Mouse (Mus musculus): ENCODE results near the gene Tex261.
"Not testable (repeated sequence)": the region's sequence is repeated elsewhere in the genome, so short reads cannot be mapped to it uniquely, and the experiment has no call there.

The Tex261 gene
- long read RNA-seq, experiment 1, transcript Tex261-201 (6 exons, 2,984 nt): major isoform, 327 of 363 reads
- long read RNA-seq, experiment 1, partial matches to known transcripts: 4 of 363 reads
- long read RNA-seq, experiment 1, other reads (novel, unspliced or antisense): 30 of 363 reads
- long read RNA-seq, experiment 2, transcript Tex261-201 (6 exons, 2,984 nt): major isoform, 371 of 412 reads
- long read RNA-seq, experiment 2, partial matches to known transcripts: 5 of 412 reads
- long read RNA-seq, experiment 2, other reads (novel, unspliced or antisense): 35 of 412 reads

DNA sequence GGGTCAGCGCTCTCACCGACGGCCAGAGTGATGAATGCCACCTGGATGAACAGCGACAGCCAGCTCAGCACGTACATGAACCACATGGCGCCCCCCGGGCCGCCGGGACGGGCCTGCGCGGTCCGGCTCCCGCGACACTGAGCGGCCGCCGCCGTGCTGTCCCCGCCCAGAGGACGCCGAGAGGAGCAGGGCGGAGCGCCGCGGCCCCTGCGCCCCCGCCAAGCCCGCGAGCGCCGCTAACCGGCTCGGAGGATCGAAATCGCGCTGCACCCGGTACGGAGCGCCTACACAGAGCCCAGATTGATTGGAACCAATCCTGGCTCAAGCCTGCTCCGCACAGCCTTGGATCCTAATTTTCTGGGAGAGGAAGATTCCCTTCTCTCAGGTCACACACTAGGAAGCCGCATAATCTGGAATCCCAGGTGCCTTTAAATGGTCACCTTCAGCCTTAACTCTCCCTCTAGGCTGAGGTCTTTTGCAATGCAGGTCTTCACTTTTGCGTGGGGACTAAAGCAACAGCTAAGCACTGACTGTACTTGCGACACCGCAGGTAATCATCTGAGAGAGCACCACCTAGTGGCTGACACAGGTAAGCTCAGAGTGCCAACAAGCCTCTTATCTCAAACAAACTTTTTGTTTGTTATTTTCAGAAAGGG, at the start of gene Tex261:
Gene Tex261 (minus strand): TSS at position 176 of the 656 bp plus-strand sequence.
- intact Hi-C loops (cut with DNase I): no loop called here

DNA sequence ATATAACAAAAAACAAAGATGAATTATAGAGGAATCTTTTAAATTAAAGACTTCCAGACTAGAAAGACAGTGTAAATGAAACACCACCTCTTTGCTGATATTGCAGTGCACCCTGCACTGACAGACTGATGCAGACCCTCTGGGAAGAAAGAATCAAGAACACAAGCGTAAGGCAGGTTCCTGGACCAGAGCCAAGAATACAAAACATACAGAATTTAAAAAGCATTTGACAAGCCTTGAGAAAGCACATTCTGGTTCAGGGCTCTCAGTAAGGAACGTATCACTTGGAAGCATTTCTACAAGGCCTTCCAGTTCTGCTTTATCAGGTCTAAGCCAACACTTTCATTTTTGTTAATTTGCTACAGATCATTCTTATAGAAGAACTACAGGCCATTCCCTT, 46.2 kb upstream of the Tex261 start:
- intact Hi-C loops (cut with DNase I): no loop called here

DNA sequence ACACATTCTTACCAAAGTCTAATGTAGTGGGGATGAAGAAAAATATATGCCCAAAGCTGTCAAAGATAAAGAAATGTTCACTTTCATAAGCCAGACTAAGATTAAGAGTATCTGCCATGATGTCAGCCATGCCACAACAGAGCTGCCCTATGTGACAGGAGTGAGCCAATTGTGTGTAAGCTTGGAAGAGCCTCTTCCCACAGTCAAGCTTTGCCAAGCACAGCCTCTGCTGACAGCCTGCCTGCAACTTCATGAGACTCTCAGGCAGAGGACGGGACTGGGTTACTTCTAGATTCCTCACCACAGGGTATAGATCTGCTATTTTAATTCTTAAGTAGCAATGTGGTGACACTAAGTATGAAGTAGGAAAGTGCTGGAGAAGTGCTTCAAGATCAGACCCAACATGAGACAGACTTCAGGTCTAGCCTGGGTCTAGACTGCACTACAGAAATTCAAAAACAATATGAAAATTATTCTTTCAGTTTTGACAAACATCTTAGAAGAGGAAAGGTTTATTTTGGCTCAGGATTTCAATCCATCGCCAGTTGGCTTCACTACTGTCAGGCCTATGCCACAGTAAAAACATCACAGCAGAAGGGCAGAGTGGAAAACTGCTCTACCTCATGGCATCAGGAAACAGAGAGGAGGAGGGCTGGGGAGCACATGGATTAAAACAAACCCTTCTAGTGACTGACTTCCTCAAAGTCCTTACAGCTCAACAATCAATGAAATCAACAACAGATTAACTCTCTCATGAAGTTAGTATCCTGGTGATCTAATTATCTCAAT, 45.3 kb upstream of the Tex261 start:
- intact Hi-C loops (cut with DNase I): no loop called here

DNA sequence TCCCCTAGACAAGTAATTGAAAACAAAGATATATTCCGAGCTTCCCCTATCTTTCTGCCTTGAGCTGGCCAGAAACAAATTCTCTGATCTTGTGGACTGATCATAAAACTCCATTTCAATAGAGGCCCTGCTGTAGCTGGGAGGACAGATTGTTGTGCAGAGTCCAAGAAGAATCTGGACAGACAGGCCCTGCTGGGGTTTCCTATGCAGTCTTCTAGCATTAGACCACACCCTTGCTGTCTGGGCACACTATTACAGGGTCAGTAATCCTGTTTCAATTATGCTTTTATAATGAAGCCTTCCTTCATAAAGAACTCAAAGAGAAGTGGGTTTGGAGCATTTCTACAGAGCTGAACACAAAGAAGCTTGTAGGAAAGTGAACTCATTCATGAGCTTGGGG, 43.4 kb upstream of the Tex261 start:
- intact Hi-C loops (cut with DNase I): no loop called here

DNA sequence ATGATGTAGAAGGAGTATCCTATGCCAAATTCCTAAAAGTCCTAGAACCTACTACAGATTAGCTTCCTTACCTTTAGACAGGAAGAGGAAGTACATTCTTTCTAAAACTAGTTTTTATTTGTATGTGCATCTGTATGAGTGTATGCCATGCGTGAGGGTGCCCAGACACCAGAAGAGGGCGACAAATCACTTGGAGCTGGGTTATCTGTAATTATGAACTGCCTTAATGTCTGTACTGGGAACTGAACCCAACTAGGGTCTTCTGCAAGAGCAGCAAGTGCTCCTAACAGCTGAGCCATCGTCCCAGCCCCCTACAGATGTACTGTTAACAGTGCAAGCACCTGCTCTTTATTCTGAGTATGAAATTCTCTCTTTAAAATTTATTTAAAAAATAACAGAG, 40.2 kb upstream of the Tex261 start:
- intact Hi-C loops (cut with DNase I): no loop called here

DNA sequence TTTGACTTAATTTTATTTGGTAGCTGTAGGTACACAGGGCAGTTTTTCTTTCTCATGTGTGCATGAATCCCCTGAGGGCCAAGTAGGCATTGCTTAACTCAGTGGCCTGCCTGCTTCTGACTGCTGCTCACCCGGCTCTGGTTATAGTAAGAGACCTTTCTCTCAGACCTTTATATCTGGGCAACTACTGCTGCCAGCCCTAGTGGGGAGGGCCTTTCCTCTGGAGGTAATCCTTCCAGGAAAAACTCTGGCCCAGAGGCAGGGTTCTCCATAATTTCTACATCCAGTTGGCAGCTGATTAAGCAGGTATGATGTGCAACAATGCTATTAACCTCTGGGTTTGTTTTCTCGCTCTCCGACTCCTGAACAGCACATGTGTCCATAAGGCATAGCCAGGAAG, 27.2 kb upstream of the Tex261 start:
- intact Hi-C loops (cut with DNase I): no loop called here

DNA sequence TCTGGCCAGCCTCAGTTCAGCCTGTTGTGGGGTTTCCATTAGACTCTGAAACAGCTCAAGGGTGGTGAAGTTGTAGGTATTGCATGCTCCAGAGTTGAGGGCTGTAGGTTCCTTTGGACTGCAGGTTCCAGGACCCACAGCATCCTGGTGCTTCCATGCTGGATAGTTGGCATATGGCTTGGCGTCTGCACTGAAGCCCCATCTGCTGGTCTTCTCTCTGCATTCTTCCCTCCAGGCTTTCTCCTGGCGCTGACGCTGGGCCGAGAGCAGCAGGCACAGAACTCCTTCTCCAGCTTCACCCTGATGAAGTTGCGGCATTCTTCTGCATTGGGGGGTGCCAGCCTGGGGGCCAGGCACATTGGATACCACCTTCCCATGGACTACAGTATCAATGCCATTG, 26.4 kb upstream of the Tex261 start:
- intact Hi-C loops (cut with DNase I): no loop called here

DNA sequence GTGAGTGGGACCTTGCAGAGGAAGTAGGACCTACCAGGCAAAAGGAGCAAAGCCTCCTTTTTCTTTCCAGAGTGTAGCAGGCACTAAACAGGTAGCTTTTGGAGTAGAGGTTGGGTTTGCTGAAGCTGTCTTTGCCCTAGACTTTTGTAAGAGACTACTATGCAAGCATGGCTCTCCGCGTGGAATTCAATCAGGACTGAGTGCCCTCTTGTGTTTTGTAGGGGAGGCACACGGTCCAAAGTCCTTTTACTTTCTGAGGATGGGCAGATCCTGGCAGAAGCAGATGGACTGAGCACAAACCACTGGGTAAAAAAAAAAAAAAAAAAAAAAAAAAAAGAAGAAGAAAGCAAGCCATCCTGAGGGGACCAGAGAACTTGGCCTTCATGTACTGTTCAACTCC, 21.1 kb upstream of the Tex261 start:
- intact Hi-C loops (cut with DNase I): no loop called here

DNA sequence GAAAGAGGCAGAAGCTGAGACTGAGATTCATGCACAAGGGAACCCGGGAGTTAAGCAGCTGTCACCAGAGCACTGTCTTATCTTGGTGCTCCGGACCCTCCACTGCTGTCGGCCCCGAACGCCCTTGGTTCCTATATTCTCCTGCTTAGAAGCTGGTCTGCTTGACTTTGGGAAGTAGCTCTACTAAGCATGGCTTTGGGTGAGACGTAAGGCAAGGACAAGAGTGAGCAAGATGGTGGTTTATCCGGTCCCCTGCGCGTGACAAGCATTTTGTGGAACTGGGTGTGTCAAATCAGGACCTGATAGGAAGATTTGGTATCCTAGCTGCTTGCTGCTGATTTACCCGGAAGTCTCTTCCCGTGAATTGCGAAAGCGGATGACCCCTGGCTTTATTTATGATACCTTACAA, 19.9 kb upstream of the Tex261 start:
- intact Hi-C loops (cut with DNase I): no loop called here

DNA sequence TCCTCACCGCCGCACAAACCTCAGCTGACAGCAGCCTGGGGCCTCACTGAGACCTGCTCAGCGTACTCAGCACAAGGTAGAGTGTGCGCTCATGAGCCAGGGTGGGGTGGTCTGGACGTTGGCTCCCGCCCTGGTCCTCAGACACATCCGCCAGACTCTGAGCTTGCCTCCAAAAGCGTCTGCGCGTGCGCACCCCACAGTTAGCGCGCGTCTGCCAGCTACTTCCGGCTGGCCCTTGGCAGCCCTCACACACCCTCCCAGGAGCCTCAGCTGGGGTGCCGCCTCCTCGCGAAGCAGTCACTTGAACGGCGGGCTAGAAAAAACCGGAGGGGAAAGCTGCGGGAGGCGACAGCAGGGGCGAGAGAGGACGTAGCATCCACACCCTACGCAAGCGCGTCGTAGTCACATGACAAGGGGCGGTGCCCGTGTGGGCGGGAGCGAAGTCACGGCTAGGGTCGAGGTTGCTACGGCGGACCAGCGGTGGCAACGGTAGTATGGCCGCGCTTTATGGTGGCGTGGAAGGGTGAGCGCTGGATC, 19.2 kb upstream of the Tex261 start, which contains the start of gene Nagk:
Gene Nagk (plus strand): TSS at position 223 of the 537 bp plus-strand sequence.
- intact Hi-C loops (cut with DNase I): no loop called here

DNA sequence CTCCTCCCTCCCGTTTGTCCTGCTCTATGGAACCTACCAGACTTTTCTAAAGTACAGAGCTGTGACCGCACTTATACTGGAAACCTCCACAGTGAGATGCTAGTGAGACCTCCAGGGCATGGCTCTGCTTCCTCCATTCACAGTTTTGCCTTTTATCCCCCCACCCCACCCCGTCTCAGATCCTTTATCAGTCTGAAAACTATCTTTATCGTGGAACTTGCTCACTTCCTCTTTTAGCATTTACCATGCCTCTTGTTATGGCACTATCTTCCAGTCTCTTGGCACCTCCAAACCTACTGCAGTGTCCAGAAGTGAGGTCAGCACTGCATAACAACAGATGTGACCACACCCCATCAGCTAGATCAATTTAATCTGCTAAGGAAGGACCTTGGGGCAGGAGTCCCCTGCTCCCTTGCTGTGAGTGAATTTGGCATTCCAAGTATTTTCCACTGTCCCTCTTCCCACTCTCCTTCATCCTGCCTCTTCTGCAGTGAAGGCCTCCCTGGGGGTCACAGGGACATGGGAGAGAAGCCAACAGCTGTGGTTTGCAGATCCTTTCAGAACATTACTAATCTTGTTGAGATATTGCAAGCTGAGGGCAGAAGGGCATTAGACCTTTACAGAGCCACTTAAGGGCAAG, 15.8 kb upstream of the Tex261 start:
- intact Hi-C loops (cut with DNase I): no loop called here

DNA sequence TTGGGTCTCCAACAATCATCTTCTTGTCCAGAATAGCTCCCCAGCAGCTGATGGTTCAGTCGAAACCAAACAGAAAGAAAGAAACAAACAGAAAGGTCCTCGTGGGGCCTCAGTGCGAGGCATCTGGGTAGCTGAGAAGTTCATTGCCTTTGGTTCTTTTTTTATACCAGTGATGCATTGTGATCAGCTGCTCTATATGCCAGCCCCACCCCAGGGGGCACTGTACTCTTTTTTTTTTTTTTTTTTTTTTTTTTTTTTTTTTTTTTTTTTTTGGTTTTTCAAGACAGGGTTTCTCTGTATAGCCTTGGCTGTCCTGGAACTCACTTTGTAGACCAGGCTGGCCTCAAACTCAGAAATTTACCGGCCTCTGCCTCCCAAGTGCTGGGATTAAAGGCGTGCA, 14.9 kb upstream of the Tex261 start:
- intact Hi-C loops (cut with DNase I): not testable (repeated sequence)

DNA sequence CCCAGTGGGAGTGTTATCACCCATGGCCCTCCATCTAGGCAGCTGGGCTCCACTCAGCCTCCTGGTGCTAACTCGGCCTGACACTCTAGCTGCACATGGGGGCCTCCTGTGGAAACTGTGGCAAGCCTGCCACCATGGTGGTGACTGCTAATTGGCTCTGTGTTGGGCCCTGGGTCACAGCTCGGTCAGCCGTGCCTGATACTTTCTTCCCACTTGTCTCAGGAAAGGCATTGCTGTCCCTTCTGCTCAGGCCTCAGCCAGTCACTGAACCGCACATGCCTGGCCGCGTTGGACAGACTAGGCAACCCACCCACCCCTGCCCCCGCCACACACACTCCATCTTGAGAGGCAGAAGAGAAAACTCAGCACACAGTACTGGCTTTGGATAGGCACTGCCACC, 12.9 kb upstream of the Tex261 start:
- intact Hi-C loops (cut with DNase I): no loop called here

DNA sequence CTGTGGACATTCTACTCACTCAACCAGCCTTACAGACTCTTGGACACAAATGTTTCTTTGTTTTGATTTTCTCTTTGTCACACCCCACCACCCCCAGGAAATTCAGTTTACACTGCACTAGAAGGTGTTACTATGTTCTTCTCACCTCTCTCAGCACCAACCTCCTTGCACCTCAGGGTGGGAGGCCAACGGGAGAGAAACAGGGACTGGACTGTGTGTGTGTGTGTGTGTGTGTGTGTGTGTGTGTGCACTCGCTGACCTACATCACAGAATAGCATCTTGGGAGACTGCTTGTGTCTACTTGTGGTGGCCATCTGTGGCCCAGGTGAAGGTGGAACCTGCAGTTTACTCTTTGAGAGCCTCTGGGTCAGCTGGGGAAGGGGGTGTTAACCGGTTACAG, 10.8 kb upstream of the Tex261 start:
- intact Hi-C loops (cut with DNase I): no loop called here

DNA sequence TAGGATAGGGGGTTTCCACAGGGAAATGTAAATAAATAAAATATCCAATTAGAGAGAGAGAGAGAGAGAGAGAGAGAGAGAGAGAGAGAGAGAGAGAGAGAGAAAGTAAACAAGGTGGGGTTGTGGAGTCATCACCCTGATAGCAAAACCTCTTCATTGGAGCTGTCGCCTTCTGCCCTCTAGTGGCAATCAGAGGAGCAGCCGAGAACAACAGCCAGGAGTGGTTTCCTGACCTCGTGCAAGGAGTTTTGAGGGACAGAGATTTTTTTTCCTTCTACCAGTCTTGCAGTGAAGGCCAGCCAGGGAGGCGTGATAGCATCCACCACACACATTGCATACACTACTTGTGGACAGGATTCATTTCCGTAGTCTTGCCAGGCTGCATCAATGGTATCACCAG, 3.4 kb upstream of the Tex261 start:
- intact Hi-C loops (cut with DNase I): loop anchor here (1.0 kb wide), 1 partner anchor 22 kb away; no protein-coding TSS in a partner anchor

DNA sequence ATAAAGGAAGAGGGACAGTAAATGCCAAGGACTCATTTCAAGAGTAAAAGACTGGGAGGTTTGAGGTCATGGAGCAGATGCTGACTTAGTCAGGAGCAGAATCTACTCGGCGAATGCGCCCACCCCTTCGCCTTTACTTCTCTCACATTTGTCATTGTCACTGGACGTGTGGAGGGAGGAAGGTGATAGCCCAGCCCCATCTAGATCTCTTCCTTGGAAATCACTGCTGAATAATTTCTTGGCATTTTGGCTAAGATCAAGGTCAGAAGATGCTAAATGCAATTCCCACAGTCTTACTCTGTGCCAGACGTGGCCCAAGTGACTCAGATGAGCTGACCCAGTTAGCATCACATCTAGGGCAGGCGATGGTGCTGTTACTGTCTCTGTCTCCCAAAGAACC, 2.7 kb upstream of the Tex261 start:
- intact Hi-C loops (cut with DNase I): no loop called here

DNA sequence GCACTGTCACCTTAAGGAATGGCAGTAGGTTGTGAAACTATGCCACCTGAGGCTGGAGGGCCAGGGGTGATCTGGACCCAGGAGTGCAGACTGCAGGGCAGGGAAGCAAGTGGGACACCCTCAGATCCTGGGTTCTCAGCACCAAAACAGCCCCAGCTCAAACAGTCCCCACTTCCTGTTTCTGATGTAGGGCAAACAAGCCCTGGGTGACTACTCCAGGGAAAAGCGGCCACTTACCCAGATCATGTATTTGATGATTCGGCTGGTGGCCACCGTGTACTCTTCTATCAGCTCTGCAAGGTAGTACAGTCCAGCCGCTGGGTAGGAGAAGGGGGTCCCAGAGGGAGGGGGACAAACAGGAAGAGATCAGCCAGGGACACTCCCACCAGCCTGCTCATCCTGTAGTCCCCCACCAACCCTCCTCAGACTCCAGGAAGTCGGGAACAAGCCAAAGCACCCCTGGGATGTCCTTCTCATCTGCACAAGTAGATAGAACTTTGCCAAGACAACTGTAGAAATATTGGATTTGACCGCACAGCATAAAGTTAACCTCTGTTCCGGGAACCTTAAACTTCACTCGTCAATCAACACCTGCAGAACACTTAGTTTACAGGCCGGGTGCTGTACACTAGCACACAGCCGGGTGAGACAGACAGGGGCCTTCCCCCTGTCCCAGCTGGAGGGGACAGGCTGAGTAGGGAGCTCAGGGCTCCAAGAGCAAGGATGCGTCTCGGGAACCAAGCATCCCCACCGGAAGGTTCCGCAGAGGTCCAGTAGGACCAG, 641 bp downstream of the Tex261 start:
- intact Hi-C loops (cut with DNase I): no loop called here

DNA sequence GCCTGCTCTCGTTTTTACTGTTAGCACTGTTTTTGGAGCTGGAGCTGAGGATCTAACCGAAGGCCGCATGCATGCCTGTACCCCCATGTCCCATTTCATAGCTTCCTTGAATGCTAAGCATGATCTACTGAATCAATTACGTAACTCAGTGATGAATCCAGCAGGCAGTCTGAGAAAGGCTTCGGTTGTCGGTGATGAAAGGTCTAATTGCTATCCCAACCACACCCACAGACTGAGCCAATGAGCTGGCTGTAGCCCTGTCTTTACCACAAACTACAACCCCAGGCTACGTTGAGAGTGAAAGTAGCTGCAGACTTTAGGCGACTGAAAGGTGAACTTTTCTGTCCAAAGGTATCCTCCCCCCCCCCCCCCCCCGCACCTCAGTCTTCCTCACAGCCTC, 1.5 kb downstream of the Tex261 start:
- intact Hi-C loops (cut with DNase I): no loop called here

DNA sequence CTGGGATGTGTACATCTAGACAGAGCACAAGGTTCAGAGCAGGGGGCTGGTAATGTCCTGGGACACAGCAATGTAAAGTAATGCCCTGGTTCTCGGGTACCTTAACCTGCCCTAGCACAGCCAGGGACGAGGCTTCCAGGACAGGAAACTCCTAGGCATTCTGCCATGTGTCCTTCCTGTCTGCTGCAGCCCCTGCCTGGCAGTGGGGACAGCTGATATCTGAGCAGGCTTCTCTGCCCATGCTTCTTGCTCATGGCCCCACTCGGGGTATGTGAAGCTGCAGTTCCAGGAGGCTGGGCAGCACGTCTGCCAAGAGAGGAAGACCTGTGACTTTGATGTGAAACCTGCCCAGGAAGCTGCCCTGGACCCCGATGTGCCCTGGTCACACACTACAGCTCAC, 7.1 kb downstream of the Tex261 start:
- intact Hi-C loops (cut with DNase I): no loop called here

DNA sequence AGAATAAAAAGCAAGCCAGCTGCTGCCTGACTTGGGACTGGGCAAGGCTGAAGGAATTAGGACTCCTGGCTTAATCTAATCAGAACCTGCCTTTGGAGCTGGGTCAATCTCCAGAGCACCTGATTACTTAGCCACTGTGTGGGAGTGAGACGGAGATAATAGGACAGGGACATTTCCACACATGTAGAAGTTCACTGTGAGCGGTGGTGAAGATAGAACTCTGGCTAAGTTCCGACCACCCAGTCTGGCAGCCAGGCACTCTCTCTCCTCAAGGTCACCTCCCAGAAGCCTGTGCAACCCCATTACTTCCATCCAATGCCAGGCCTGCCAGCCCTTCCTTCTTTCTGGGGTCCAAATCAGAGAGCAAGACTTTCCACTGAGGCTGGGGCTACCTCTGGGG, 8.6 kb downstream of the Tex261 start:
- intact Hi-C loops (cut with DNase I): no loop called here

Data from adrenal gland (tissue).